Mouse (Mus musculus): ENCODE measurements around the gene Mecom. TPM values are rescaled to one million over a fixed set of nuclear protein-coding genes. Genes with fewer than 3 reads are reported as not detected.

Mecom gene
- polyA plus RNA-seq, 1 experiment from 2014 or later, result 19.5 TPM

DNA sequence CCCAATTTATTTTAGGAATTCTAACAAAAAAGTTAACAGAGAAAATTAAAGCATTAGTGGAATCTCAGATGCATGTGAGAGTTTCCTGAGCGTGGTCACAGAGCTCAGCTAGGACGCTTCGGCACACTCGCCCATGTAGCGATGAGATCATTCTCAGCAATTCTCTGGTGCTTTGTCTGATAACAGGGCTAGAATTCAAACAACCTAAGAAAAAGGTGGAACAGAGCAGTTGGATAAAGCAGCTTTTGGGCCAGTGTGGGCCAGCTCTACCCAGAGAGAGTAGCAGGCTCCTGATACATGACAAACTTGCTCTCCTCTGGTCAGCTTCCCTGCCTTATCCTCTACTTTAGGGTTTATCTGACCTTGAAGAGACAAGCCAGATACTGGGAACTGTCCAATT is 402.8 kb downstream of the Mecom start:
- Histone ChIP-seq H3K9ac (ENCODE audit: low read length) (no peak overlapping the region), H3K4me2 (ENCODE audit: low read depth, low read length, severe bottlenecking) (no peak overlapping the region), H3K4me1 (replicated peaks; ENCODE audit: control insufficient read depth, insufficient read depth, low read length) (0 out of 2 replicates have a peak, but pooled peaks cover 3% of the 10 kb centered on the region), H3K9me3 (ENCODE audit: control insufficient read depth, low read length) (no peaks in the 10 kb centered on the region), H3K36me3 (ENCODE audit: control insufficient read depth, insufficient read depth, low read length) (no peaks in the 10 kb centered on the region), H3K4me3 (ENCODE audit: low read depth, low read length) (no peak overlapping the region), H3K27ac (ENCODE audit: low read depth, low read length) (no peak overlapping the region), H3K27me3 (ENCODE audit: control insufficient read depth, insufficient read depth, low read length) (peaks cover 6% of the 10 kb centered on the region; the same call in 1 of the 2 replicates)
- ATAC-seq (replicated peaks; ENCODE audit: low FRiP score) (peak; percentile 51; the same call in 1 of the 2 replicates), DNase-seq (ENCODE audit: low spot score) (no peak)
- 46% methylated on average over 5 of the region's 5 CpGs for WGBS

DNA sequence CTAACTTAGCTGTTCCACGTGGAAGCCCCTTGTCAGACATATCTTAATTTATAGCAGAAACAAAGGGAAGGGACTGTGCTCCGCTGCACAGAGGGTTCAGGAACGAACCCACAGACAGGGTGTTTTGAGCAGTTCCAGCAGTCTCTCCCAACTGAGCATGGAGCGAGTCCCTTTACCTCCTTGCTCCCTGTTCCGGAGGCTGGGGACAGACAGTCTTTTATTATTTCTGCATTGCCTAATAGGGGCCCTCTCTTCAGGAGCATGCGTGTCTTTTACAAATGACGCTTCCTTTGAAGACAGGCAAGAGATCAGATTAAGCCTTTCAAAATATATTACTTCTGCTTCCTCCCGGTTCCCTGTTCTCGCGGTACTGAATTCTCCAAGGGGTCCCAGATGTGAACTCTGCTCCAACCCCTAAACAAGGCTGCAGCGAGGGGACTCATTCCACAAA is 403.8 kb downstream of the Mecom start:
- ATAC-seq (replicated peaks; ENCODE audit: low FRiP score) (peak; percentile 46; the same call in 1 of the 2 replicates), DNase-seq (ENCODE audit: low spot score) (no peak)
- 35% methylated on average over 11 of the region's 11 CpGs for WGBS
- Histone ChIP-seq H3K36me3 (ENCODE audit: control insufficient read depth, insufficient read depth, low read length) (no peaks in the 10 kb centered on the region), H3K27ac (ENCODE audit: low read depth, low read length) (no peak overlapping the region), H3K27me3 (ENCODE audit: control insufficient read depth, insufficient read depth, low read length) (peaks cover 2% of the 10 kb centered on the region; the same call in 1 of the 2 replicates), H3K4me2 (ENCODE audit: low read depth, low read length, severe bottlenecking) (no peak overlapping the region), H3K4me1 (replicated peaks; ENCODE audit: control insufficient read depth, insufficient read depth, low read length) (0 out of 2 replicates have a peak, but pooled peaks cover 3% of the 10 kb centered on the region), H3K4me3 (ENCODE audit: low read depth, low read length) (no peak overlapping the region), H3K9ac (ENCODE audit: low read length) (no peak overlapping the region), H3K9me3 (ENCODE audit: control insufficient read depth, low read length) (no peaks in the 10 kb centered on the region)

DNA sequence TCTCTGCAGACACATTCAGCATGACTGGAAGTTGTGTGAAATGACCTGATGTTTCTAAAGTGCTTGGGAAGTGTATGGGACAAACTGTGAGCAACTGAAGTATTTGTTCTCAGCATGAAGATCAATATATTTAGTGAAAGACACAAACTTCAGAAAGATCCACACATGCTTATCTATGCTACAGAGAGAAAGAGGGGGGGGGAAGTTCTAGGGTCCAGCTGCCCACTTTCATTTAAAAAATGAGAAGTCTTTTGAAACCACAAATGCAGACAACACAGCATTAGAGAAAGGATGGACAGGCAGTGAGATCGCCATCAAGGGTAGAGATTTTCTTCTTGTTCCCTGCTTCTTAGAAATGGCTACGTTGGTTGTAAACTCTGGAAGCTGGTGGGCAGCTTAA is 404.4 kb downstream of the Mecom start:
- no peak for DNase-seq (ENCODE audit: low spot score)
- no peak overlapping the region for H3K4me3 ChIP-seq (ENCODE audit: low read depth, low read length)
- no peak overlapping the region for H3K4me2 ChIP-seq (ENCODE audit: low read depth, low read length, severe bottlenecking)
- no peak overlapping the region for H3K9ac ChIP-seq (ENCODE audit: low read length)
- H3K4me1 ChIP-seq (replicated peaks; ENCODE audit: control insufficient read depth, insufficient read depth, low read length), result 0 out of 2 replicates have a peak, but pooled peaks cover 3% of the 10 kb centered on the region
- ATAC-seq (replicated peaks; ENCODE audit: low FRiP score), result no peak
- WGBS, result 82% methylated on average over 2 of the region's 2 CpGs
- H3K27ac ChIP-seq (ENCODE audit: low read depth, low read length), result no peak overlapping the region
- peaks cover 2% of the 10 kb centered on the region; the same call in 1 of the 2 replicates for H3K27me3 ChIP-seq (ENCODE audit: control insufficient read depth, insufficient read depth, low read length)
- no peaks in the 10 kb centered on the region for H3K9me3 ChIP-seq (ENCODE audit: control insufficient read depth, low read length)
- no peaks in the 10 kb centered on the region for H3K36me3 ChIP-seq (ENCODE audit: control insufficient read depth, insufficient read depth, low read length)

DNA sequence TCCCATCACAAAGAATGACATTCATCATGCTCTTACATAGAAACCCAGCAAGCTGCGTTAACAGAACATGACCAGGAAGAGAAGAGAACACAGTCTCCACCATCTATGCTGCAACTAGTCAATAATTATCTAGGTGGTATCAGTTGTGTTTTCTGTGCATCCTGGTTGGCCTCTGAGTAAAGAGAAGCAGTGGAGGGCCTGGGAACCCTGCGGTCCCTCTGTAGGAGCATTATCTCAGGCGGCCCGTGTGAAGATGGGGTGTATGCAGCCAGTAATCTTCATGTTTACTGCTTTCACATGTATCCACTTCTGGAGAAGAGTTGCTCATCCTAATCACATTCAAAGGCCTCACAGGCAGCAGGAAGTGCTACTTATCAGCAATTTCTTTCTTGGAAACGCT is 407.5 kb downstream of the Mecom start:
- Histone ChIP-seq H3K9me3 (ENCODE audit: control insufficient read depth, low read length) (no peaks in the 10 kb centered on the region), H3K4me3 (ENCODE audit: low read depth, low read length) (no peak overlapping the region), H3K27ac (ENCODE audit: low read depth, low read length) (no peak overlapping the region), H3K4me1 (replicated peaks; ENCODE audit: control insufficient read depth, insufficient read depth, low read length) (0 out of 2 replicates have a peak, but pooled peaks cover 3% of the 10 kb centered on the region), H3K36me3 (ENCODE audit: control insufficient read depth, insufficient read depth, low read length) (no peaks in the 10 kb centered on the region), H3K4me2 (ENCODE audit: low read depth, low read length, severe bottlenecking) (no peak overlapping the region), H3K9ac (ENCODE audit: low read length) (no peak overlapping the region), H3K27me3 (ENCODE audit: control insufficient read depth, insufficient read depth, low read length) (0 out of 2 replicates have a peak, but pooled peaks cover 2% of the 10 kb centered on the region)
- DNase-seq (ENCODE audit: low spot score) (no peak), ATAC-seq (replicated peaks; ENCODE audit: low FRiP score) (no peak)
- 88% methylated on average over 5 of the region's 5 CpGs for WGBS

DNA sequence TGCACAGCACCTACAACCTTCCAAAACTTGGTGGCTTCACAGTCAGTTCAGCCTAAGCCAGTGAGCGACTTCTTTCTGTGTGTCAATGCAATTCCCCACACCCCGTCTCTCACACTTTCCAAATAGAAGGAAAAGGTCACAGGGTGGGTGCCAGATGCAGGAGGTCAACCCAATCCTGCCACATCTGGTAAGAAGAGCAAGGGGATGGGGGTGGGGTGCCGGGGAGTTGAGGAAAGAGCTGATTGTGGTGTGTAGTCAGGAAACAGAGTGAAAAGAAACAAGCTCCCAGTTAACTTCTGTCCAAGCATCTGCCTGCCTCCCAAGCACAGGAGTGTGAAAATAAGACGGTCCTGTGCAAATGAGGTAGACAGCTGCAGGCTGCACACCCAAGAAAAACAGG is 408.1 kb downstream of the Mecom start:
- no peaks in the 10 kb centered on the region for H3K9me3 ChIP-seq (ENCODE audit: control insufficient read depth, low read length)
- no peak overlapping the region for H3K27ac ChIP-seq (ENCODE audit: low read depth, low read length)
- 0 out of 2 replicates have a peak, but pooled peaks cover 3% of the 10 kb centered on the region for H3K4me1 ChIP-seq (replicated peaks; ENCODE audit: control insufficient read depth, insufficient read depth, low read length)
- no peak overlapping the region for H3K4me2 ChIP-seq (ENCODE audit: low read depth, low read length, severe bottlenecking)
- H3K36me3 ChIP-seq (ENCODE audit: control insufficient read depth, insufficient read depth, low read length), result no peaks in the 10 kb centered on the region
- no peak for DNase-seq (ENCODE audit: low spot score)
- no peak overlapping the region for H3K4me3 ChIP-seq (ENCODE audit: low read depth, low read length)
- WGBS, result 75% methylated on average over 4 of the region's 4 CpGs
- H3K9ac ChIP-seq (ENCODE audit: low read length), result no peak overlapping the region
- H3K27me3 ChIP-seq (ENCODE audit: control insufficient read depth, insufficient read depth, low read length), result 0 out of 2 replicates have a peak, but pooled peaks cover 2% of the 10 kb centered on the region
- ATAC-seq (replicated peaks; ENCODE audit: low FRiP score), result no peak

DNA sequence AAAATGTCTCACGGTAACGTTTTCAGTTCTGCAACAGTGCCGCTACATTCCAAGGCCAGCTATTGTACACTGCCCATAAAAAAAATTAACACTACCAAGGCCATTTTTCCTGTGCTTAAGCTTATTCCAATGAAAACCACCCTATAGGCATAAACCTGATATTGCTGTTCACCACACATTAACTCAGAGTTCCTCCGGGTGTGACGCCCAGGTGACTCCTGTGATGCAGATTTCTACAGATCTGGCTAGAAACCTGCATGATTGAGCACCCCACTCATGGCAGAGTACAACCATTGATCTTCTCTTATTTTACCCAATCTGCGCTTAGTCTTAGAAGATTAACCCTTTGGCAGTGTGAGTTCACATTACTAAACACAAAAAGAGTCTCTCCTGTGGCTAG is 409.2 kb downstream of the Mecom start:
- no peak overlapping the region for H3K4me3 ChIP-seq (ENCODE audit: low read depth, low read length)

DNA sequence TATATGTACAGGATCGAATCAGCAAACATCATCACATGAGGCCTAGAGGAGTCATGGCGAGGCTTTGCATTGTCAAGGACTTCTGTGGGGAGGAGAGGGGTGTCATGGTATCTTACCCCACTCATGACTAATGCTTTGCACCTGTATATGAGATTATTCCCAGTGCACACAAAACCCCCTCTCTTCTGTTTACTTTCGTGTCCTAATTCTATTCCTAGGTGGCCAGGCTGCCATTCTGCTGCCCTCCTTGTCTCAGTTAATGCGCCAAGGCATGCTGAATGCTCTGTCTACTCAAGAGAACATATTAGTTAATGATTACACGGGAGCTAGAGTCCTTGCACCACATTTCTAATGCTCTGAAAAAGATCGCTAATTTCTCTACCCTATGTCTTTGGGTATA is 412.0 kb downstream of the Mecom start:
- WGBS, result 89% methylated on average over 6 of the region's 6 CpGs
- no peak overlapping the region for H3K4me2 ChIP-seq (ENCODE audit: low read depth, low read length, severe bottlenecking)
- no peak for DNase-seq (ENCODE audit: low spot score)
- no peak overlapping the region for H3K27ac ChIP-seq (ENCODE audit: low read depth, low read length)
- H3K27me3 ChIP-seq (ENCODE audit: control insufficient read depth, insufficient read depth, low read length), result no peaks in the 10 kb centered on the region
- no peaks in the 10 kb centered on the region for H3K9me3 ChIP-seq (ENCODE audit: control insufficient read depth, low read length)
- no peak for ATAC-seq (replicated peaks; ENCODE audit: low FRiP score)
- H3K36me3 ChIP-seq (ENCODE audit: control insufficient read depth, insufficient read depth, low read length), result no peaks in the 10 kb centered on the region
- H3K4me3 ChIP-seq (ENCODE audit: low read depth, low read length), result no peak overlapping the region
- no peaks in the 10 kb centered on the region for H3K4me1 ChIP-seq (replicated peaks; ENCODE audit: control insufficient read depth, insufficient read depth, low read length)
- no peak overlapping the region for H3K9ac ChIP-seq (ENCODE audit: low read length)

More for the DNA sequence above, 409.2 kb downstream of the Mecom start:
- no peaks in the 10 kb centered on the region for H3K36me3 ChIP-seq (ENCODE audit: control insufficient read depth, insufficient read depth, low read length)
- no peak overlapping the region for H3K27ac ChIP-seq (ENCODE audit: low read depth, low read length)
- ATAC-seq (replicated peaks; ENCODE audit: low FRiP score), result no peak
- 93% methylated on average over 6 of the region's 6 CpGs for WGBS
- no peaks in the 10 kb centered on the region for H3K9me3 ChIP-seq (ENCODE audit: control insufficient read depth, low read length)
- 0 out of 2 replicates have a peak, but pooled peaks cover 2% of the 10 kb centered on the region for H3K27me3 ChIP-seq (ENCODE audit: control insufficient read depth, insufficient read depth, low read length)
- DNase-seq (ENCODE audit: low spot score), result no peak
- no peak overlapping the region for H3K4me2 ChIP-seq (ENCODE audit: low read depth, low read length, severe bottlenecking)
- H3K9ac ChIP-seq (ENCODE audit: low read length), result no peak overlapping the region
- H3K4me1 ChIP-seq (replicated peaks; ENCODE audit: control insufficient read depth, insufficient read depth, low read length), result no peaks in the 10 kb centered on the region

DNA sequence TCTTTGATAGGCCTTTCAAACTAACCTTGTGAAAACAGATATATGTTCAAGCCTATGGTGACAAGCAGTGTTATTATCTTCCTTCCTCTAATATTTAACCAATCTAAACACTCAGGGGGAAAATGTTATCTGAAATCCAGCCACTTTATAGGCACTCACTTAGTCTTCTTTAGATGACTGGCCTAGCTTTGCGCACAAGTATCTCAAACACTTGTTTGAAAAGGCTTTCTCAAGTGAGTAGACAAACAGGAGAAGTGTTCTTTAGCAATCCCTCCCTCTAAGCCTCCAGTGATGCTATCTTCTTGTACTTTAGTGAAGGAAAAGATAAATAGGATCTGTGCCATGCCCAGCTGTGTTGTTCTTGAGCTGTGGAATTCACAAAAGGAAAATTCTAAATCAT is 412.7 kb downstream of the Mecom start:
- H3K4me3 ChIP-seq (ENCODE audit: low read depth, low read length), result no peak overlapping the region
- H3K4me1 ChIP-seq (replicated peaks; ENCODE audit: control insufficient read depth, insufficient read depth, low read length), result no peaks in the 10 kb centered on the region
- no peak overlapping the region for H3K27ac ChIP-seq (ENCODE audit: low read depth, low read length)
- no peak overlapping the region for H3K4me2 ChIP-seq (ENCODE audit: low read depth, low read length, severe bottlenecking)
- H3K36me3 ChIP-seq (ENCODE audit: control insufficient read depth, insufficient read depth, low read length), result no peaks in the 10 kb centered on the region
- no peaks in the 10 kb centered on the region for H3K9me3 ChIP-seq (ENCODE audit: control insufficient read depth, low read length)
- 89% methylated on average over 1 of the region's 1 CpGs for WGBS
- DNase-seq (ENCODE audit: low spot score) (no peak), ATAC-seq (replicated peaks; ENCODE audit: low FRiP score) (no peak)
- H3K9ac ChIP-seq (ENCODE audit: low read length), result no peak overlapping the region
- H3K27me3 ChIP-seq (ENCODE audit: control insufficient read depth, insufficient read depth, low read length), result no peaks in the 10 kb centered on the region

DNA sequence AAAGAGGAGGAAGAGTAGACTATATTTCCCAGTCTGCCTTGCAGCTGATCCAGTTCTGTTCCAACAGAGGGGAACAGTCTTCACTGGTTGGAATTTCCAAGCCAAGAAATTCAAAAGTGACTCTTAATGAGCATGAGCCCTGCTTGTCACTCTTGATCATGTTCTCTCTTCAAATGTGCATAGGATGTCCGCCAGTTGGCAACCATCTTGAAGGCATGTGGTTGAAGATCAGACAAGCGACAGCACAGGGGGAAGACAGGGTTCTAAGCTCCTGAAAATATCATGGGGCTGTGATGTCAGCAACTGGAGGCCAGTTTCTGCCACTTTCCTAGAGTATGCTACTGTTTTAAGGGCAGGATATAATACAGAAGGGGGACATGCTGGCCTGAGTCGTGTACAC is 414.8 kb downstream of the Mecom start:
- Histone ChIP-seq H3K9me3 (ENCODE audit: control insufficient read depth, low read length) (no peaks in the 10 kb centered on the region), H3K36me3 (ENCODE audit: control insufficient read depth, insufficient read depth, low read length) (no peaks in the 10 kb centered on the region), H3K27me3 (ENCODE audit: control insufficient read depth, insufficient read depth, low read length) (no peaks in the 10 kb centered on the region), H3K4me3 (ENCODE audit: low read depth, low read length) (no peak overlapping the region), H3K9ac (ENCODE audit: low read length) (no peak overlapping the region), H3K27ac (ENCODE audit: low read depth, low read length) (no peak overlapping the region), H3K4me2 (ENCODE audit: low read depth, low read length, severe bottlenecking) (no peak overlapping the region), H3K4me1 (replicated peaks; ENCODE audit: control insufficient read depth, insufficient read depth, low read length) (no peaks in the 10 kb centered on the region)
- 85% methylated on average over 3 of the region's 3 CpGs for WGBS
- ATAC-seq (replicated peaks; ENCODE audit: low FRiP score) (no peak), DNase-seq (ENCODE audit: low spot score) (no peak)
